Mouse (Mus musculus) adrenal gland, adult 8-10 months (tissue): ENCODE measurements around the gene Stx8. TPM values are rescaled to one million over a fixed set of nuclear protein-coding genes. Genes with fewer than 3 reads are reported as not detected.

ENCODE experiments used
- DNase-seq: peaks from one replicate; pipeline ENCODE4 v3.0.0; 2022
- microRNA-seq, 2 experiments: library from miRNA; unstranded; fragments of <30 nt; microRNA quantifications; one replicate each; pipeline ENCODE4 v1.2.0; 2022
- total RNA-seq, 4 experiments: library from RNA; stranded (reverse); gene quantifications; 2 replicates each; pipeline ENCODE4 v1.2.4; 2022

The Stx8 gene
- total RNA-seq, 4 experiments from 2014 or later = 31.1 to 39.6 (median 38.3) TPM

DNA sequence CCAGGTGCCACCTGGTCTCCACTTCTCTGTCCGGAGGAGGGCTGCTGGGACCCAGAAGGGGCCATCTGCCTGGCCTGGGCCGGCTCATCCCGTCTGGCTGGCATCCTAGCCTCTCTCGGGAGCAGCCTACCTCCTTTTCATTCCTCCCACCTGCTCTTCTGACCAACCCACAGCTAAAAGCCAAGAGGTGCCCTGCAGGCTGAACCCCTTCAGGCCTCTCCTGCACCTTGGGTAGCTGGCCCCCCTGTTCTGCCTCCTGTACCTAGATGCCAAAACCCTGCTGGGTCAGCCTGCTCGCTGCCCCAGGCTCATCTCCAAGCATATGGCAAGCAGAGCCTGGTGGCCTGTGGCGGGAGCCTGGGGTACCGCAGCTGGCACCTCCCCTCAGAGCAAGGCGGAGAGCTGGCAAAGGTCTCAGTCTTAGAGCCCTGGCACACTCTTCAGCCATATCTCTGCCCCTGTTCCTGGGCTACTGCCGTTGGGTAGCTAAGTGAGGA is 267.5 kb downstream of the Stx8 start:
- no peak for DNase-seq

GRCm38 (mm10) chr11:68239756-68240155 is 273.8 kb downstream of the Stx8 start:
- DNase-seq = no peak

GRCm38 (mm10) chr11:68244254-68244991 is 278.4 kb downstream of the Stx8 start:
- DNase-seq = no peak

- DNase-seq = no peak
These were observed 278.9 kb downstream of the Stx8 start for GRCm38 (mm10) chr11:68244992-68245261.

GRCm38 (mm10) chr11:68247897-68248296 is 281.9 kb downstream of the Stx8 start:
- no peak for DNase-seq

GRCm38 (mm10) chr11:68250106-68250505 is 284.1 kb downstream of the Stx8 start:
- DNase-seq = no peak

DNA sequence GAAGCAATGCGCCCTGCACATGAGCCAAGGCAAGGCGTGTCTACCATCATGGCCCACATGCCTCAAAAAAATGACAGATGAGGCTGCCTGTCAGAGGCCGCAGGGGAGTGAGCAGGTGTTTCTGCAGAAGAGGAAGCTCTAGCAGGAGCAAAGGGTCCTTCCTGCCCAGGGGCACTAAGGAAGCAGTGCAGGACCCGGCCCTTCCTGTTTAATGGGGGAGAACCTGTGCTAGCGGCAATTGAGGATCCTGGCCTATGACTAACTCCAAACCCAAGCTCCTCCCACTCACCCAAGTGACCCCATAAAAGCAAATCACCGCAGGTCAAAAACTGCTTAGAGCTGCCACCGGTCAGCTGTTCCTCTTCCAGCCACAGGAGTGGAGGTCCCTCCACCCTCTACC is 287.5 kb downstream of the Stx8 start:
- no peak for DNase-seq

Small RNA genes within 50 kb of the gene (microRNA-seq; reads per million reads assigned to microRNA genes)
- 0 reads per million in 2 experiments for gene Mir6406

Other genes with a start within 250 kb of the Stx8 start
- gene Glp2r, start 195.0 kb upstream of the Stx8 start, total RNA-seq = under 1 TPM; 0.06 to 0.28 (median 0.13) TPM
- not detected for gene Gsg1l2, start 191.6 kb upstream of the Stx8 start, total RNA-seq
- gene Dhrs7c, start 168.0 kb upstream of the Stx8 start, total RNA-seq = not detected
- 1 to 10 TPM in 3 of 4 experiments, under 1 TPM in 1; 0.52 to 1.5 (median 1.1) TPM for gene Usp43, start 44.0 kb upstream of the Stx8 start, total RNA-seq
- not detected for gene Cfap52, start 542 bp upstream of the Stx8 start, total RNA-seq